Mouse (Mus musculus): ENCODE measurements around the gene Zfp280b. TPM values are rescaled to one million over a fixed set of nuclear protein-coding genes. Genes with fewer than 3 reads are reported as not detected.

Zfp280b gene
- total and polyA plus RNA-seq, 3 experiments: 19.0 to 36.6 (median 24.4) TPM

DNA sequence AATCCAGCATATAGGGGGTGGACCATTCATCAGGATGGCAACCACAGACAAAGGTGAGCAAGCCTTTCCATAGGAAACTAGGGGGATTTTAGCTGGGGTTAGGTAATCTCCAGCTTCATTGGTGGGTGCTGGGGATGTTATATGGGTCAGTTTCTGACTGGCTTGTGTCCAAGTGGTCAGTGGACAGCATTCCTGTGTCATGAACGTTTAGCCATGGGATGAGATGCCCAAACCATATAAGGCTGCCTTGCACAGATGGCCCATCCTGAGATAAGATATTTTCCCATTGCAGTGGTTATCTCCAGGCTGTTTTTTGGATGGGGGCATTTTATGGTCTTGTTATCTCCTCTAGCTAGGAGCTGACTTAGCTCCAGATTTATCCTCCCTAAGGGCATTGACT lies 14.3 kb downstream of the Zfp280b start:
- H3K79me2 ChIP-seq (replicated peaks; ENCODE audit: control insufficient read depth, extremely low read depth, insufficient read depth, poor library complexity, severe bottlenecking): no peaks in the 10 kb centered on the region
- no peak for DNase-seq (ENCODE audit: extremely low read depth)
- H3K27me3 ChIP-seq (replicated peaks): no peaks in the 10 kb centered on the region
- peaks cover 14 to 16% of the 10 kb centered on the region in 2 experiments for H3K36me3 ChIP-seq (replicated peaks in 1 of 2; ENCODE audit: control insufficient read depth in 1 of 2, insufficient read depth in 1 of 2, low read length in 1 of 2)
- H3K4me2 ChIP-seq (ENCODE audit: insufficient read depth, low read depth, poor library complexity, severe bottlenecking): no peak overlapping the region
- H3K9me3 ChIP-seq (replicated peaks; ENCODE audit: low read length): no peaks in the 10 kb centered on the region
- no peaks in the 10 kb centered on the region for H3K4me1 ChIP-seq (ENCODE audit: control insufficient read depth in 1 of 2, insufficient read depth in 2 of 2)
- H3K4me3 ChIP-seq (replicated peaks in 1 of 3; ENCODE audit: low read depth in 2 of 3, low read length in 2 of 3, poor library complexity in 1 of 3): no peak overlapping the region
- H3K27ac ChIP-seq (ENCODE audit: insufficient read depth, low read depth): no peak overlapping the region
- in situ Hi-C loops (cut with MboI; ENCODE audit: low pct_ligation_motif_present, low pct_unique_long_range_greater_than_20kb, low sequenced_read_pairs): no loop called here
- no peak overlapping the region for H3K9ac ChIP-seq (ENCODE audit: insufficient read depth, low read depth)
- TF ChIP-seq ZNF384 (IDR thresholded peaks at IDR 0.05; ENCODE audit: low read depth, low read length) (no peak), HCFC1 (IDR thresholded peaks at IDR 0.05; ENCODE audit: low read depth, low read length) (no peak), UBTF (IDR thresholded peaks at IDR 0.05; ENCODE audit: low read depth, low read length) (no peak), TBP (conservative IDR thresholded peaks at IDR 0.05; ENCODE audit: low read depth, low read length) (no peak), SMC3 (IDR thresholded peaks at IDR 0.05; ENCODE audit: low read depth, low read length) (no peak), ZKSCAN1 (IDR thresholded peaks at IDR 0.05; ENCODE audit: borderline replicate concordance, low read depth, low read length) (no peak), ETS1 (conservative IDR thresholded peaks at IDR 0.05; ENCODE audit: low read depth, low read length) (no peak), IRF4 (IDR thresholded peaks at IDR 0.05; ENCODE audit: low read depth, low read length) (no peak), USF2 (conservative IDR thresholded peaks at IDR 0.05; ENCODE audit: low read depth, low read length) (no peak), POLR2AphosphoS2 (IDR thresholded peaks at IDR 0.05; ENCODE audit: low read depth, low read length) (no peak), E2F4 (IDR thresholded peaks at IDR 0.05; ENCODE audit: insufficient replicate concordance, low read depth, low read length) (no peak), MYC (IDR thresholded peaks at IDR 0.05; ENCODE audit: low read depth, low read length) (no peak), CHD2 (IDR thresholded peaks at IDR 0.05; ENCODE audit: low read length) (no peak), NELFE (IDR thresholded peaks at IDR 0.05; ENCODE audit: low read depth, low read length) (no peak), TCF12 (IDR thresholded peaks at IDR 0.05; ENCODE audit: low read depth, low read length) (no peak), SIN3A (IDR thresholded peaks at IDR 0.05; ENCODE audit: low read length) (no peak)
- dilution Hi-C loops (cut with MboI; ENCODE audit: extremely low pct_ligation_motif_present, extremely low pct_unique_long_range_greater_than_20kb, low sequenced_read_pairs): no loop called here

DNA sequence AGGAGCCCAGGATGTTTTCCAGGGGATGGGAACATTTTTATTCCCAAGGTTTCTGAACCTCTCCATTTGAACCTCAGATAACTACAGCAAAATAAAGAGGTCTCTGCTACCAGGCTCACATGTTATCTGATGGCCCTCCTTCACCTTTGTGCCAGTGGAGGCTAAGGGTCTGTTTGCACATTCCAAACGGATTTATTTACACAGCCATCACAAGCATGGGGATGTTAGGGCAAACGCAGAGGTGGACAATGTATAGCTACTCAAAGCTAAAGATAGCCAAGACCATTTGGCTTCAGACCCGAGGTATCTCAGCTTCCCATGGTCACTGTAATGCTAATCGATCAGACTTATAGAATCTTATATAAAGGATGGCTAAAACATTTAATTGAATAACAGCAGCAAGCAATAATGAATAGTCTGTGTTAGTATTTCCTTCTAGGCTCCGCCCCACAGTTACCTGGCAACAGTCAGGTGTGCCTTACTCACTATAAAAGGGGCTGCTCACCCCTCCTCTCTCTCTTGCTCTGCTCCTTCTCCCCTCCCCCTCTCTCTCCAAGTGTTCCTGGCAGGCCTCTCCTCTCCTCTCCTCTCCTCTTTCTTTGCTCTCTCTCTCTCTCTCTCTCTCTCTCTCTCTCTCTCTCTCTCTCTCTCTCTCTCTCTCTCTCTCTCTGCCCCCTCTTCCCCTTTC lies 14.9 kb downstream of the Zfp280b start:
- Histone ChIP-seq H3K9me3 (replicated peaks; ENCODE audit: low read length) (no peaks in the 10 kb centered on the region), H3K4me3 (replicated peaks in 1 of 3; ENCODE audit: low read depth in 2 of 3, low read length in 2 of 3, poor library complexity in 1 of 3) (no peak overlapping the region), H3K4me2 (ENCODE audit: insufficient read depth, low read depth, poor library complexity, severe bottlenecking) (no peak overlapping the region), H3K9ac (ENCODE audit: insufficient read depth, low read depth) (no peak overlapping the region), H3K27ac (ENCODE audit: insufficient read depth, low read depth) (no peak overlapping the region), H3K27me3 (replicated peaks) (no peaks in the 10 kb centered on the region), H3K79me2 (replicated peaks; ENCODE audit: control insufficient read depth, extremely low read depth, insufficient read depth, poor library complexity, severe bottlenecking) (no peaks in the 10 kb centered on the region), H3K36me3 (replicated peaks in 1 of 2; ENCODE audit: control insufficient read depth in 1 of 2, insufficient read depth in 1 of 2, low read length in 1 of 2) (peaks cover 12 to 16% of the 10 kb centered on the region in 2 experiments), H3K4me1 (ENCODE audit: control insufficient read depth in 1 of 2, insufficient read depth in 2 of 2) (no peaks in the 10 kb centered on the region)
- no peak for DNase-seq (ENCODE audit: extremely low read depth)
- in situ Hi-C loops (cut with MboI; ENCODE audit: low pct_ligation_motif_present, low pct_unique_long_range_greater_than_20kb, low sequenced_read_pairs): no loop called here
- dilution Hi-C loops (cut with MboI; ENCODE audit: extremely low pct_ligation_motif_present, extremely low pct_unique_long_range_greater_than_20kb, low sequenced_read_pairs): no loop called here
- TF ChIP-seq ELF1 (IDR thresholded peaks at IDR 0.05; ENCODE audit: low read depth, low read length) (no peak), POLR2A (IDR thresholded peaks at IDR 0.05; ENCODE audit: low read depth, low read length) (no peak), UBTF (IDR thresholded peaks at IDR 0.05; ENCODE audit: low read depth, low read length) (no peak), USF1 (IDR thresholded peaks at IDR 0.05; ENCODE audit: low read depth, low read length) (no peak), JUN (IDR thresholded peaks at IDR 0.05; ENCODE audit: insufficient read depth, low read depth, low read length) (no peak), JUND (conservative IDR thresholded peaks at IDR 0.05; ENCODE audit: low read depth, low read length) (no peak), ETS1 (conservative IDR thresholded peaks at IDR 0.05; ENCODE audit: low read depth, low read length) (no peak), TBP (conservative IDR thresholded peaks at IDR 0.05; ENCODE audit: low read depth, low read length) (no peak)

Data from CH12.LX (cell line).